Mouse (Mus musculus) small intestine, adult 2 months (tissue): ENCODE data around the gene Slc16a14.

ENCODE experiments used
- CTCF ChIP-seq: fragments of 200-500 bp; IDR thresholded peaks from 2 replicates; pipeline ENCODE4 v1.5.1; 2012; ENCODE audit warnings: low read depth, mild to moderate bottlenecking, control low read depth, inconsistent platforms, low read length, moderate library complexity, mixed read lengths; ENCODE audit not compliant: insufficient replicate concordance, insufficient read length; ENCODE audit errors: extremely low read depth
- POLR2A ChIP-seq: fragments of 200-500 bp; IDR thresholded peaks from 2 replicates; pipeline ENCODE4 v1.6.1; 2012; ENCODE audit warnings: low read depth, mild to moderate bottlenecking, control low read depth, inconsistent platforms, low read length, moderate library complexity

DNA sequence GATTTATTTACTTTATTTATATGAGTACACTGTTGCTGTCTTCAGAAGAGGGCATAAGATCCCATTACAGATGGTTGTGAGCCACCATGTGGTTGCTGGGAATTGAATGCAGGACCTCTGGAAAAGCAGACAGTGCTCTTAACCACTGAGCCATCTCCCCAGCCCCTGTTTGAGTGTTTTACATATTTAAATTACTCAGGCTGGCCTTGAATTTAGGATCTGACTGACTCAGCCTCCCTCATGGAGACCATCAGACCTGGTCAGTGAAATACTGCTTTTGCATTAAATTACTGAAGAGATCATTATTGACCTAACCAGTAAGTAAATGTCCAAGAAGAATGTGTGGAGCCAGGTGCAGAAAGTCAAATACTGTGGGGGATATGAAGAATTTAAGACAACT lies 66.6 kb downstream of the Slc16a14 start:
- no peak for TF ChIP-seq CTCF
- no peak for TF ChIP-seq POLR2A
